Mouse (Mus musculus): ENCODE data around the gene Gm10563. TPM values are rescaled to one million over a fixed set of nuclear protein-coding genes. Genes with fewer than 3 reads are reported as not detected.
A peak's percentile ranks its signal among the peaks of the same experiment; 100 is the strongest.

The Gm10563 gene
- total RNA-seq, 2 experiments from 2014 or later, result not detected

DNA sequence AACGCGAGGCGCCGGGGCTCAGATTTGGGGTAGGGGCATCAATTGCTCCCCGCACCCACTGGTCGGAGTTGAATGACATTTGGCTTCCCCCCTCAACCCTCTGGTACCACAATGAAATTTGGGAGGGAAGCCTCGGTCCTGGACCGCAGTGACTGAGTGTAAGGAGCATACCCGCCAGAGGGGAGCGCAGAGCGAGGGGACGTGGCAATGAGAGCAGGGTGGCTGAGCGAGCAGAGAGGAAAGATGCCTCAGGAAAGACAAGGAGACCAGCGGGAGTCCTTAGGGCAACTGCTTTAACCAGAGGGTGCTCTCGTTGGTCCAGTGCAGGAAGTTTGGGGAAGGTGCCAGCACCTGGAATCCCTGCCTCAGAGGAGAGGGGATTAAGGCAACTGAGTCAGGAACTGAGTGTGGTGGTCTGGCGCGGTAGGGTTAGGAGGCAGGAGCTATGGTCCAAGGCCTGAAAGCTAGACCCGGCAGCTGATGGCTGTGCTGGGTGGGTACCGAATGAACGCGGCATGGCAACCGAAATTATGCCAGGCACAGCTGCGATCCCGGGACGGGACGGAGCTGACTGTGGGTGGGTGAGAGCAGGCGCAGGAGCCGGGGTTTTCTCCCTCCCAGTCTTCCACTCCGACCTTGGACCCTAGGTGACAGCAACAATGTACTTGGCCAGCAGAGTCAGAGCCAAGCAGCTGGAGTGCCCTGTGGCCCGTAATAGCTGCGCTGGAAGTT lies 8.4 kb upstream of the Gm10563 start:
- no peak for ATAC-seq (replicated peaks; ENCODE audit: low FRiP score, low TSS enrichment, poor library complexity, severe bottlenecking)

GRCm38 (mm10) chr4:155653086-155653450 lies 7.9 kb upstream of the Gm10563 start, which contains the start of gene Mmp23:
Mmp23 (minus strand) TSS chr4:155653384.
- no peak for ATAC-seq (replicated peaks; ENCODE audit: low FRiP score, low TSS enrichment, poor library complexity, severe bottlenecking)

DNA sequence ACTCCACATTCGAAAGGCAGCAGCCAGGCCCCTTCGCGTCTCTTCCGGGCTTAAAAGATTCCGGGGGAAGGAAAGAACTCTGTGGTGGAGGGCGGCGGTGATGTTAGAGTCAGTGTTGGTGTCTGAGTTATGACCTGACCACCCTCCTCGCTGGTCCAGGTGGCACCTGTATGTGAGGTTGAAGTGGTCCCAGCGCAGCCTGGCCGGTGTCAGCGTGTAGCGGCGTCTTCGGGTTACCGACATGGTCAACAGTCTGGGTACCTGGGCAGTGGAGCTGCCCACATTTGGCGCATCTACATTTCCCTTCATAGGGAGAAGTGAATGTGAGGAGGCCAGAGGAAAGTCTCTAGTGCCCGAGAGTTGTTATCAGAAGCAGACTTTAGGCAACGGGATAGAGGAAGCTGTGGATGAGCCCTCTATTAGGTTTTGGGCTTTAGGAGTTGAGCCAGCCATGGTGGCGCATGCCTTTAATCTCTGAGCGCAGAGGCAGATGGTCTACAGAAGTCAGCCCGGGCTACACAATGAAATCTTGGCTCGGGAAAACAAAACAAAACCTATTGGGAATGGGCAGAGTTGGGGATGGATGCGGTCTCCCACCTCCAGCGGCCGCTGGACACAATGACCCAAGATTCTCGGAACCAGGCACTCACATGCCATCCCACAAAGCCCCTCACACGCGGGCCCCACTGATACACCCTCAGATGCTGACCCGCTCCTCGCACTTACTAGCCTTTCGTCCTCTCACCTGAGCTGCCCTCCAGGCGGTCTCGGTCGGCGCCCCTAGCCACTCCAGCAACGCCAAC lies 7.3 kb upstream of the Gm10563 start:
- no peak for ATAC-seq (replicated peaks; ENCODE audit: low FRiP score, low TSS enrichment, poor library complexity, severe bottlenecking)

- no peak for ATAC-seq (replicated peaks; ENCODE audit: low FRiP score, low TSS enrichment, poor library complexity, severe bottlenecking)
These were observed 6.5 kb upstream of the Gm10563 start for GRCm38 (mm10) chr4:155651553-155652269.

DNA sequence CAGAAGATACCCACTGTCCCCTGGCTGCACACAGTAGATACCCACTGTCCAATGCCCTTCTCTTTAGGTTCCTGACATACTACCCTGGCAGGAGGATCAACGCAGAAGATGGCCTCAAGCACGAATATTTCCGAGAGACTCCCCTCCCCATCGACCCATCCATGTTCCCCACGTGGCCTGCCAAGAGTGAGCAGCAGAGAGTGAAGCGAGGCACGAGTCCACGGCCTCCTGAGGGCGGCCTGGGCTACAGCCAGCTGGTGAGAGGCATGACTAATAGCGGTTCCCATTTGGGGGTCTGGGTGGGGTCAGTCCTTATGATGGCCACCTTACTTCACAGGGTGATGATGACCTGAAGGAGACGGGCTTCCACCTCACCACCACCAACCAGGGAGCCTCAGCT lies 4.1 kb upstream of the Gm10563 start:
- ATAC-seq (replicated peaks; ENCODE audit: low FRiP score, low TSS enrichment, poor library complexity, severe bottlenecking), result no peak

DNA sequence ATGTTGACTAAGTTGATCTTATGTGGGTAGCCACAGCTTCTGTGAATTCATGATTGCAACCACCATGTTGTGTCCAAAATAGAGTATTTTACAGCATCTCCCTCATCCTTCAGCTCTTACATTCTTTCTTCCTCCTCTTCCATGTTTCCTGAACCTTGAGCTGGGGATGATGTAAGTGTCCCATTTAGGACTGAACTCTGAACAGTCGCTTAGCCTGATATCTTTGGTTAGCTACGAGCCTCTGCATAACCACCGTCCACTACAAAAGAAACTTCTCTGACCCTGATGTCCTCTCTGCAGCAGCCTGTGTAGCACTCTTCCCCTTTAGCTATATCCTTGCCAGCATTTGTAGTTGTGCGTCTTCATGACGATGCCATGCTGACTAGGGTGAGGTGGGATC lies 513 bp upstream of the Gm10563 start:
- no peak for ATAC-seq (replicated peaks; ENCODE audit: low FRiP score, low TSS enrichment, poor library complexity, severe bottlenecking)

- no peak for ATAC-seq (replicated peaks; ENCODE audit: low FRiP score, low TSS enrichment, poor library complexity, severe bottlenecking)
These were observed 1.7 kb downstream of the Gm10563 start for GRCm38 (mm10) chr4:155643531-155643930.

- no peak for ATAC-seq (replicated peaks; ENCODE audit: low FRiP score, low TSS enrichment, poor library complexity, severe bottlenecking)
These were observed 9.3 kb downstream of the Gm10563 start for GRCm38 (mm10) chr4:155635766-155636499.

DNA sequence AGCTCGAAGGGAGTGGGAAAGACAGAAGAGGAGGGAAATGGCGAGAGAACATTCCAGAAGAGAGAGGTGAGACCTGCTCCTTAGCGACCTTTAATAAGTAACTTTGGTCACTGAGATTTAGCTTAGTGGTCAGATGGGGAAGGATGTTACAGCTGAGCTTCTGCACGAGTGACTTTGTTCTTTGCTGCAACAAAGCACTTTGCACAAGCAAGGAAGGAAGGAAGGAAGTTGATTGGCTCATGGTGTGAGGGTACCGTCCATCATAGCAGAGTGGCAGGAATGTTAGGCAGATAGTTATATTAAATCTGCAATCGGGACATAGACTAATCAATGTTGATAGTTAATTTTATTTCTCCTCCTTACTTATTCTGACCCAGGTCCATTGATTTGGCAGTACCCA lies 14.9 kb downstream of the Gm10563 start:
- no peak for ATAC-seq (replicated peaks; ENCODE audit: low FRiP score, low TSS enrichment, poor library complexity, severe bottlenecking)

GRCm38 (mm10) chr4:155624338-155625291 lies 20.6 kb downstream of the Gm10563 start, which contains the start of gene Cdk11b:
Cdk11b (plus strand) TSS chr4:155624854.
- ATAC-seq (replicated peaks; ENCODE audit: low FRiP score, low TSS enrichment, poor library complexity, severe bottlenecking), result peak; percentile 99

GRCm38 (mm10) chr4:155618321-155618720 lies 26.9 kb downstream of the Gm10563 start:
- peak; percentile 87 for ATAC-seq (replicated peaks; ENCODE audit: low FRiP score, low TSS enrichment, poor library complexity, severe bottlenecking)

GRCm38 (mm10) chr4:155613264-155613663 lies 31.9 kb downstream of the Gm10563 start:
- no peak for ATAC-seq (replicated peaks; ENCODE audit: low FRiP score, low TSS enrichment, poor library complexity, severe bottlenecking)

GRCm38 (mm10) chr4:155611860-155612259 lies 33.3 kb downstream of the Gm10563 start:
- ATAC-seq (replicated peaks; ENCODE audit: low FRiP score, low TSS enrichment, poor library complexity, severe bottlenecking), result no peak

GRCm38 (mm10) chr4:155606825-155607224 lies 38.4 kb downstream of the Gm10563 start:
- no peak for ATAC-seq (replicated peaks; ENCODE audit: low FRiP score, low TSS enrichment, poor library complexity, severe bottlenecking)

GRCm38 (mm10) chr4:155605132-155605531 lies 40.1 kb downstream of the Gm10563 start:
- ATAC-seq (replicated peaks; ENCODE audit: low FRiP score, low TSS enrichment, poor library complexity, severe bottlenecking), result no peak

GRCm38 (mm10) chr4:155603801-155604200 lies 41.4 kb downstream of the Gm10563 start:
- no peak for ATAC-seq (replicated peaks; ENCODE audit: low FRiP score, low TSS enrichment, poor library complexity, severe bottlenecking)

GRCm38 (mm10) chr4:155602753-155603152 lies 42.5 kb downstream of the Gm10563 start:
- ATAC-seq (replicated peaks; ENCODE audit: low FRiP score, low TSS enrichment, poor library complexity, severe bottlenecking), result peak; percentile 62

- ATAC-seq (replicated peaks; ENCODE audit: low FRiP score, low TSS enrichment, poor library complexity, severe bottlenecking), result no peak
These were observed 43.2 kb downstream of the Gm10563 start for GRCm38 (mm10) chr4:155601997-155602456.
